Mouse (Mus musculus) liver, embryonic 14.5 days (tissue): ENCODE measurements around the gene Pfkm. TPM values are rescaled to one million over a fixed set of nuclear protein-coding genes. Genes with fewer than 3 reads are reported as not detected.

ENCODE experiments used
- ATAC-seq: fragments of 200-750 bp; cut with Nextera tagmentation; 2 replicates; pipeline ENCODE4 v1.8.0; 2017; ENCODE audit warnings: moderate number of reproducible peaks, mild to moderate bottlenecking, moderate library complexity; ENCODE audit not compliant: insufficient read depth
- DNase-seq, 3 experiments: peaks; one replicate each; pipeline ENCODE4 v3.0.0-alpha.2; 2012 to 2013; ENCODE audit warnings: low read depth in 3 of 3, low spot score in 3 of 3
- H3K27ac ChIP-seq: fragments of 300-500 bp; sonication (generic); 2 replicates; pipeline ENCODE4 v1.5.1; 2014; ENCODE audit warnings: moderate library complexity, mild to moderate bottlenecking, control low read depth, inconsistent platforms
- H3K27me3 ChIP-seq: fragments of 300-500 bp; sonication (generic); 2 replicates; pipeline ENCODE4 v1.6.1; 2014; ENCODE audit warnings: mild to moderate bottlenecking, low read length, moderate library complexity; ENCODE audit not compliant: control insufficient read depth, insufficient read depth
- H3K36me3 ChIP-seq: fragments of 300-500 bp; sonication (generic); replicated peaks from 2 replicates; pipeline ENCODE4 v1.6.1; 2014; ENCODE audit warnings: low read depth; ENCODE audit not compliant: control insufficient read depth, insufficient read depth
- H3K4me1 ChIP-seq, 2 experiments: fragments of 200-500 bp in 1 of 2; fragments of 300-500 bp in 1 of 2; sonication (generic) in 1 of 2; replicated peaks; 2 replicates each; pipeline ENCODE4 v1.6.1; 2012 to 2014; ENCODE audit warnings: antibody characterized with exemption in 1 of 2, inconsistent platforms in 1 of 2, low read length in 1 of 2; ENCODE audit not compliant: control insufficient read depth in 2 of 2, insufficient read depth in 2 of 2
- H3K4me2 ChIP-seq: fragments of 300-500 bp; sonication (generic); 2 replicates; pipeline ENCODE4 v1.6.1; 2014; ENCODE audit warnings: low read depth, mild to moderate bottlenecking, control low read depth, moderate library complexity
- H3K4me3 ChIP-seq, 2 experiments: fragments of 200-500 bp in 1 of 2; fragments of 300-500 bp in 1 of 2; sonication (generic) in 1 of 2; 2 replicates each; pipeline ENCODE4 v1.5.1; 2012 to 2014; ENCODE audit warnings: low read depth in 2 of 2, low read length in 2 of 2, mild to moderate bottlenecking in 2 of 2, control low read depth in 1 of 2, inconsistent platforms in 1 of 2, moderate library complexity in 1 of 2; ENCODE audit not compliant: insufficient read depth in 1 of 2
- H3K9ac ChIP-seq: fragments of 300-500 bp; sonication (generic); replicated peaks from 2 replicates; pipeline ENCODE4 v1.6.1; 2014; ENCODE audit warnings: mild to moderate bottlenecking, control low read depth, moderate library complexity
- H3K9me3 ChIP-seq: fragments of 300-500 bp; sonication (generic); 2 replicates; pipeline ENCODE4 v1.6.1; 2016; ENCODE audit warnings: low read length, mixed read lengths; ENCODE audit not compliant: control insufficient read depth
- CTCF ChIP-seq: IDR thresholded peaks from 2 replicates; pipeline ENCODE4 v1.5.1; 2016; ENCODE audit warnings: antibody characterized with exemption, low read depth, control low read depth
- EP300 ChIP-seq: IDR thresholded peaks from 2 replicates; pipeline ENCODE4 v1.6.1; 2016; ENCODE audit warnings: antibody characterized with exemption, low read depth
- WGBS: fragments of 180-500 bp; shearing (Covaris S2); extraction: QIAGEN DNeasy Blood & Tissue Kit; methylation state at CpG from one replicate; pipeline ENCODE4 v1.1.7; 2014; ENCODE audit not compliant: insufficient replicate concordance; 5-methylcytosine and 5-hydroxymethylcytosine counted together
- polyA plus RNA-seq, 2 experiments: library from polyadenylated mRNA; depleted of rRNA in 1 of 2; stranded (reverse) in 1 of 2; unstranded in 1 of 2; fragments of >200 nt; fragmentation: Nextera tagmentation in 1 of 2; extraction: Ambion mirVana in 1 of 2; gene quantifications; 2 replicates each; pipeline versions ENCODE4 v1.2.1 to v1.2.3; 2012 to 2014

Gene Pfkm
- polyA plus RNA-seq, 2 experiments, result 19.6 to 22.4 TPM

GRCm38 (mm10) chr15:98114098-98114851 is 21.9 kb downstream of the Pfkm start:
- Histone ChIP-seq H3K9ac (no peak overlapping the region), H3K27ac (no peak overlapping the region), H3K27me3 (no peaks in the 10 kb centered on the region), H3K4me3 (no peak overlapping the region), H3K36me3 (no peaks in the 10 kb centered on the region), H3K9me3 (no peaks in the 10 kb centered on the region), H3K4me2 (no peak overlapping the region), H3K4me1 (peaks cover 17 to 40% of the 10 kb centered on the region in 2 experiments)
- TF ChIP-seq EP300, result no peak
- no peak for TF ChIP-seq CTCF
- ATAC-seq (no peak), DNase-seq (no peak)
- WGBS, result 80% methylated on average over 10 of the region's 10 CpGs

- H3K9me3 ChIP-seq, result no peaks in the 10 kb centered on the region
- no peak for DNase-seq
- peak overlapping the region; percentile 39 for H3K4me2 ChIP-seq
- H3K4me1 ChIP-seq, result peaks cover 17 to 36% of the 10 kb centered on the region in 2 experiments
- no peaks in the 10 kb centered on the region for H3K36me3 ChIP-seq
- H3K9ac ChIP-seq, result no peak overlapping the region
- TF ChIP-seq CTCF, result no peak
- no peak for TF ChIP-seq EP300
- ATAC-seq, result no peak
- H3K27me3 ChIP-seq, result no peaks in the 10 kb centered on the region
- peak overlapping the region; percentile 12 for H3K27ac ChIP-seq
- no peak overlapping the region for H3K4me3 ChIP-seq
- 73% methylated on average over 10 of the region's 10 CpGs for WGBS
Measured at GRCm38 (mm10) chr15:98114852-98115778, 22.7 kb downstream of the Pfkm start.

GRCm38 (mm10) chr15:98115779-98116163 is 23.4 kb downstream of the Pfkm start:
- H3K9ac ChIP-seq, result peak overlapping the region; percentile 1; the same call in 1 of the 2 replicates
- H3K27me3 ChIP-seq, result no peaks in the 10 kb centered on the region
- TF ChIP-seq CTCF (no peak), EP300 (no peak)
- 45% methylated on average over 9 of the region's 9 CpGs for WGBS
- peak overlapping the region; percentile 12 for H3K27ac ChIP-seq
- no peak overlapping the region for H3K4me3 ChIP-seq
- no peaks in the 10 kb centered on the region; the same call in 1 of the 2 replicates for H3K36me3 ChIP-seq
- H3K4me2 ChIP-seq, result peak overlapping the region; percentile 39
- no peaks in the 10 kb centered on the region for H3K9me3 ChIP-seq
- no peak for DNase-seq
- H3K4me1 ChIP-seq, result peaks cover 17 to 36% of the 10 kb centered on the region in 2 experiments
- peak; percentile 23; the same call in 1 of the 2 replicates for ATAC-seq

GRCm38 (mm10) chr15:98116287-98116686 is 23.9 kb downstream of the Pfkm start:
- WGBS, result 11% methylated on average over 5 of the region's 5 CpGs
- Histone ChIP-seq H3K9me3 (no peaks in the 10 kb centered on the region), H3K4me2 (peak overlapping the region; percentile 39), H3K27me3 (no peaks in the 10 kb centered on the region), H3K27ac (peak overlapping the region; percentile 21), H3K36me3 (peaks cover 2% of the 10 kb centered on the region), H3K4me3 (no peak overlapping the region), H3K4me1 (peaks cover 17 to 33% of the 10 kb centered on the region in 2 experiments), H3K9ac (peak overlapping the region; percentile 1; the same call in 1 of the 2 replicates)
- no peak for TF ChIP-seq CTCF
- peak; percentile 85 for TF ChIP-seq EP300
- ATAC-seq, result peak; percentile 92
- DNase-seq, result peak; percentile 61 to 68 (median 67)

GRCm38 (mm10) chr15:98119363-98119762 is 27.0 kb downstream of the Pfkm start:
- Histone ChIP-seq H3K4me1 (peaks cover 14 to 24% of the 10 kb centered on the region in 2 experiments), H3K4me2 (no peak overlapping the region), H3K36me3 (peaks cover 17% of the 10 kb centered on the region), H3K4me3 (no peak overlapping the region), H3K27me3 (no peaks in the 10 kb centered on the region), H3K9me3 (no peaks in the 10 kb centered on the region), H3K27ac (no peak overlapping the region), H3K9ac (no peak overlapping the region)
- TF ChIP-seq EP300, result no peak
- no peak for TF ChIP-seq CTCF
- DNase-seq, result no peak
- WGBS, result 89% methylated on average over 12 of the region's 12 CpGs
- ATAC-seq, result no peak
